Mouse (Mus musculus): ENCODE results near the gene Trim3. TPM values are rescaled to one million over a fixed set of nuclear protein-coding genes. Genes with fewer than 3 reads are reported as not detected.

Trim3 gene
- polyA plus RNA-seq, 1 experiment from 2014 or later, result 14.5 TPM

GRCm38 (mm10) chr7:105563367-105563766 is 70.0 kb downstream of the Trim3 start:
- TF ChIP-seq EP300 (optimal IDR thresholded peaks at IDR 0.05), result no peak
- no peak for TF ChIP-seq CTCF (IDR thresholded peaks at IDR 0.05; ENCODE audit: low read depth)
- peaks cover 2% of the 10 kb centered on the region; the same call in 1 of the 2 replicates for H3K36me3 ChIP-seq (ENCODE audit: control insufficient read depth, insufficient read depth, low read length)
- H3K4me1 ChIP-seq (replicated peaks; ENCODE audit: control insufficient read depth, insufficient read depth), result no peaks in the 10 kb centered on the region
- ATAC-seq (ENCODE audit: low FRiP score, low TSS enrichment), result no peak
- H3K9ac ChIP-seq (ENCODE audit: low read length), result no peak overlapping the region
- no peaks in the 10 kb centered on the region for H3K27me3 ChIP-seq (ENCODE audit: control insufficient read depth, insufficient read depth, low read length)
- WGBS, result 82% methylated on average over 3 of the region's 3 CpGs
- H3K4me3 ChIP-seq (ENCODE audit: low read depth, low read length), result no peak overlapping the region
- no peak overlapping the region for H3K27ac ChIP-seq (replicated peaks)
- H3K9me3 ChIP-seq (ENCODE audit: control insufficient read depth, low read length), result no peaks in the 10 kb centered on the region
- no peak for DNase-seq (ENCODE audit: low spot score)
- H3K4me2 ChIP-seq (replicated peaks; ENCODE audit: low read depth), result no peak overlapping the region

GRCm38 (mm10) chr7:105562317-105562716 is 71.1 kb downstream of the Trim3 start:
- peaks cover 3% of the 10 kb centered on the region; the same call in 1 of the 2 replicates for H3K36me3 ChIP-seq (ENCODE audit: control insufficient read depth, insufficient read depth, low read length)
- H3K4me2 ChIP-seq (replicated peaks; ENCODE audit: low read depth), result no peak overlapping the region
- H3K4me1 ChIP-seq (replicated peaks; ENCODE audit: control insufficient read depth, insufficient read depth), result no peaks in the 10 kb centered on the region
- WGBS, result 90% methylated on average over 3 of the region's 3 CpGs
- no peak overlapping the region for H3K4me3 ChIP-seq (ENCODE audit: low read depth, low read length)
- ATAC-seq (ENCODE audit: low FRiP score, low TSS enrichment) (no peak), DNase-seq (ENCODE audit: low spot score) (no peak)
- no peaks in the 10 kb centered on the region for H3K9me3 ChIP-seq (ENCODE audit: control insufficient read depth, low read length)
- no peak overlapping the region for H3K27ac ChIP-seq (replicated peaks)
- no peaks in the 10 kb centered on the region for H3K27me3 ChIP-seq (ENCODE audit: control insufficient read depth, insufficient read depth, low read length)
- no peak overlapping the region for H3K9ac ChIP-seq (ENCODE audit: low read length)
- TF ChIP-seq CTCF (IDR thresholded peaks at IDR 0.05; ENCODE audit: low read depth) (no peak), EP300 (optimal IDR thresholded peaks at IDR 0.05) (no peak)

GRCm38 (mm10) chr7:105559016-105559415 is 74.4 kb downstream of the Trim3 start:
- peaks cover 3% of the 10 kb centered on the region; the same call in 1 of the 2 replicates for H3K36me3 ChIP-seq (ENCODE audit: control insufficient read depth, insufficient read depth, low read length)
- DNase-seq (ENCODE audit: low spot score) (no peak), ATAC-seq (ENCODE audit: low FRiP score, low TSS enrichment) (no peak)
- H3K4me1 ChIP-seq (replicated peaks; ENCODE audit: control insufficient read depth, insufficient read depth), result peaks cover 3% of the 10 kb centered on the region; the same call in 1 of the 2 replicates
- H3K9ac ChIP-seq (ENCODE audit: low read length), result no peak overlapping the region
- no peak overlapping the region for H3K27ac ChIP-seq (replicated peaks)
- H3K27me3 ChIP-seq (ENCODE audit: control insufficient read depth, insufficient read depth, low read length), result no peaks in the 10 kb centered on the region
- no peak for TF ChIP-seq EP300 (optimal IDR thresholded peaks at IDR 0.05)
- no peak for TF ChIP-seq CTCF (IDR thresholded peaks at IDR 0.05; ENCODE audit: low read depth)
- WGBS, result 87% methylated on average over 9 of the region's 9 CpGs
- H3K4me3 ChIP-seq (ENCODE audit: low read depth, low read length), result no peak overlapping the region
- no peak overlapping the region for H3K4me2 ChIP-seq (replicated peaks; ENCODE audit: low read depth)
- no peaks in the 10 kb centered on the region for H3K9me3 ChIP-seq (ENCODE audit: control insufficient read depth, low read length)

- TF ChIP-seq CTCF (IDR thresholded peaks at IDR 0.05; ENCODE audit: low read depth) (no peak), EP300 (optimal IDR thresholded peaks at IDR 0.05) (no peak)
- H3K9ac ChIP-seq (ENCODE audit: low read length), result no peak overlapping the region
Measured at GRCm38 (mm10) chr7:105557671-105558070, 75.7 kb downstream of the Trim3 start.

GRCm38 (mm10) chr7:105556406-105556805 is 77.0 kb downstream of the Trim3 start:
- ATAC-seq (ENCODE audit: low FRiP score, low TSS enrichment), result no peak
- no peak overlapping the region for H3K9ac ChIP-seq (ENCODE audit: low read length)
- WGBS, result 76% methylated on average over 8 of the region's 8 CpGs

More at GRCm38 (mm10) chr7:105557671-105558070, 75.7 kb downstream of the Trim3 start:
- peaks cover 3% of the 10 kb centered on the region; the same call in 1 of the 2 replicates for H3K36me3 ChIP-seq (ENCODE audit: control insufficient read depth, insufficient read depth, low read length)
- ATAC-seq (ENCODE audit: low FRiP score, low TSS enrichment) (no peak), DNase-seq (ENCODE audit: low spot score) (no peak)
- peaks cover 3% of the 10 kb centered on the region; the same call in 1 of the 2 replicates for H3K4me1 ChIP-seq (replicated peaks; ENCODE audit: control insufficient read depth, insufficient read depth)
- no peaks in the 10 kb centered on the region for H3K9me3 ChIP-seq (ENCODE audit: control insufficient read depth, low read length)
- WGBS, result 78% methylated on average over 11 of the region's 11 CpGs
- no peaks in the 10 kb centered on the region for H3K27me3 ChIP-seq (ENCODE audit: control insufficient read depth, insufficient read depth, low read length)
- H3K27ac ChIP-seq (replicated peaks), result no peak overlapping the region
- H3K4me3 ChIP-seq (ENCODE audit: low read depth, low read length), result no peak overlapping the region
- no peak overlapping the region for H3K4me2 ChIP-seq (replicated peaks; ENCODE audit: low read depth)

GRCm38 (mm10) chr7:105555571-105555970 is 77.8 kb downstream of the Trim3 start:
- Histone ChIP-seq H3K4me2 (replicated peaks; ENCODE audit: low read depth) (no peak overlapping the region), H3K4me1 (replicated peaks; ENCODE audit: control insufficient read depth, insufficient read depth) (peaks cover 3% of the 10 kb centered on the region; the same call in 1 of the 2 replicates), H3K4me3 (ENCODE audit: low read depth, low read length) (no peak overlapping the region), H3K9ac (ENCODE audit: low read length) (no peak overlapping the region), H3K27me3 (ENCODE audit: control insufficient read depth, insufficient read depth, low read length) (no peaks in the 10 kb centered on the region), H3K27ac (replicated peaks) (no peak overlapping the region), H3K36me3 (ENCODE audit: control insufficient read depth, insufficient read depth, low read length) (peaks cover 3% of the 10 kb centered on the region; the same call in 1 of the 2 replicates), H3K9me3 (ENCODE audit: control insufficient read depth, low read length) (no peaks in the 10 kb centered on the region)
- TF ChIP-seq CTCF (IDR thresholded peaks at IDR 0.05; ENCODE audit: low read depth), result no peak
- no peak for TF ChIP-seq EP300 (optimal IDR thresholded peaks at IDR 0.05)
- WGBS, result 90% methylated on average over 10 of the region's 10 CpGs
- DNase-seq (ENCODE audit: low spot score) (no peak), ATAC-seq (ENCODE audit: low FRiP score, low TSS enrichment) (no peak)

More at GRCm38 (mm10) chr7:105556406-105556805, 77.0 kb downstream of the Trim3 start:
- Histone ChIP-seq H3K4me3 (ENCODE audit: low read depth, low read length) (no peak overlapping the region), H3K4me2 (replicated peaks; ENCODE audit: low read depth) (no peak overlapping the region), H3K36me3 (ENCODE audit: control insufficient read depth, insufficient read depth, low read length) (peaks cover 3% of the 10 kb centered on the region; the same call in 1 of the 2 replicates), H3K27me3 (ENCODE audit: control insufficient read depth, insufficient read depth, low read length) (no peaks in the 10 kb centered on the region), H3K27ac (replicated peaks) (no peak overlapping the region), H3K9me3 (ENCODE audit: control insufficient read depth, low read length) (no peaks in the 10 kb centered on the region), H3K4me1 (replicated peaks; ENCODE audit: control insufficient read depth, insufficient read depth) (peaks cover 3% of the 10 kb centered on the region; the same call in 1 of the 2 replicates)
- TF ChIP-seq CTCF (IDR thresholded peaks at IDR 0.05; ENCODE audit: low read depth) (no peak), EP300 (optimal IDR thresholded peaks at IDR 0.05) (no peak)
- DNase-seq (ENCODE audit: low spot score), result no peak

Other genes starting within 250 kb of the Trim3 start
- 18.5 and 20.6 TPM in 2 replicates for gene Fam160a2, start 233.5 kb downstream of the Trim3 start, polyA plus RNA-seq (2015; fragmentation: Nextera tagmentation; extraction: Ambion mirVana)
- not detected in 2 replicates for gene Cnga4, start 229.0 kb downstream of the Trim3 start, polyA plus RNA-seq (2015; fragmentation: Nextera tagmentation; extraction: Ambion mirVana)
- 3.3 and 3.6 TPM in 2 replicates for gene Cckbr, start 207.8 kb downstream of the Trim3 start, polyA plus RNA-seq (2015; fragmentation: Nextera tagmentation; extraction: Ambion mirVana)
- gene Cavin3, start 151.3 kb downstream of the Trim3 start, polyA plus RNA-seq (2015; fragmentation: Nextera tagmentation; extraction: Ambion mirVana), result 163 and 184 TPM in 2 replicates
- 79.7 and 91.0 TPM in 2 replicates for gene Smpd1, start 79.2 kb downstream of the Trim3 start, polyA plus RNA-seq (2015; fragmentation: Nextera tagmentation; extraction: Ambion mirVana)
- 16.6 and 18.5 TPM in 2 replicates for gene Apbb1, start 51.9 kb downstream of the Trim3 start, polyA plus RNA-seq (2015; fragmentation: Nextera tagmentation; extraction: Ambion mirVana)
- 2.7 and 5.4 TPM in 2 replicates for gene Hpx, start 33.4 kb downstream of the Trim3 start, polyA plus RNA-seq (2015; fragmentation: Nextera tagmentation; extraction: Ambion mirVana)
- gene Timm10b, start 6.5 kb upstream of the Trim3 start, polyA plus RNA-seq (2015; fragmentation: Nextera tagmentation; extraction: Ambion mirVana), result 184 and 204 TPM in 2 replicates
- gene Arfip2, start 6.8 kb upstream of the Trim3 start, polyA plus RNA-seq (2015; fragmentation: Nextera tagmentation; extraction: Ambion mirVana), result 53.0 and 53.2 TPM in 2 replicates
- gene Gm45799, start 7.0 kb upstream of the Trim3 start, polyA plus RNA-seq (2015; fragmentation: Nextera tagmentation; extraction: Ambion mirVana), result 42.7 and 45.1 TPM in 2 replicates
- 0.07 and 0.19 TPM in 2 replicates for gene Dnhd1, start 17.3 kb upstream of the Trim3 start, polyA plus RNA-seq (2015; fragmentation: Nextera tagmentation; extraction: Ambion mirVana)
- gene Ilk, start 103.0 kb upstream of the Trim3 start, polyA plus RNA-seq (2015; fragmentation: Nextera tagmentation; extraction: Ambion mirVana), result 265 and 289 TPM in 2 replicates
- 16.6 and 21.3 TPM in 2 replicates for gene Rrp8, start 103.8 kb upstream of the Trim3 start, polyA plus RNA-seq (2015; fragmentation: Nextera tagmentation; extraction: Ambion mirVana)
- 109 and 118 TPM in 2 replicates for gene Taf10, start 110.8 kb upstream of the Trim3 start, polyA plus RNA-seq (2015; fragmentation: Nextera tagmentation; extraction: Ambion mirVana)
- 46.1 and 52.6 TPM in 2 replicates for gene Tpp1, start 118.7 kb upstream of the Trim3 start, polyA plus RNA-seq (2015; fragmentation: Nextera tagmentation; extraction: Ambion mirVana)
- gene Dchs1, start 154.1 kb upstream of the Trim3 start, polyA plus RNA-seq (2015; fragmentation: Nextera tagmentation; extraction: Ambion mirVana), result 2.5 and 2.8 TPM in 2 replicates
- 320 and 359 TPM in 2 replicates for gene Mrpl17, start 177.5 kb upstream of the Trim3 start, polyA plus RNA-seq (2015; fragmentation: Nextera tagmentation; extraction: Ambion mirVana)

Measured in stomach, postnatal 0 days (tissue).